Mouse (Mus musculus) embryonic facial prominence, embryonic 10.5 days (tissue): ENCODE data around the gene Ribc2. TPM values are rescaled to one million over a fixed set of nuclear protein-coding genes. Genes with fewer than 3 reads are reported as not detected.
A peak's percentile ranks its signal among the peaks of the same experiment; 100 is the strongest.

Source experiments
- DNase-seq: peaks from one replicate; pipeline ENCODE4 v3.0.0-alpha.2; 2017; ENCODE audit warnings: low spot score
- H3K27ac ChIP-seq: fragments of 300-500 bp; sonication (generic); replicated peaks from 2 replicates; pipeline ENCODE4 v1.5.1; 2016; ENCODE audit warnings: mild to moderate bottlenecking
- H3K27me3 ChIP-seq: fragments of 300-500 bp; sonication (generic); replicated peaks from 2 replicates; pipeline ENCODE4 v1.6.1; 2016; ENCODE audit warnings: low read depth, mild to moderate bottlenecking; ENCODE audit not compliant: poor library complexity, severe bottlenecking
- H3K36me3 ChIP-seq: fragments of 300-500 bp; sonication (generic); replicated peaks from 2 replicates; pipeline ENCODE4 v1.6.1; 2016; ENCODE audit warnings: mild to moderate bottlenecking, moderate library complexity
- H3K4me1 ChIP-seq: fragments of 300-500 bp; sonication (generic); 2 replicates; pipeline ENCODE4 v1.6.1; 2016
- H3K4me3 ChIP-seq: fragments of 300-500 bp; sonication (generic); 2 replicates; pipeline ENCODE4 v1.5.1; 2016; ENCODE audit warnings: mild to moderate bottlenecking, moderate library complexity
- H3K9me3 ChIP-seq: fragments of 300-500 bp; sonication (generic); 2 replicates; pipeline ENCODE4 v1.6.1; 2016; ENCODE audit warnings: mild to moderate bottlenecking
- WGBS: fragments of 180-500 bp; shearing (Covaris S2); methylation state at CpG from one replicate; pipeline ENCODE4 v1.1.7; 2016; 5-methylcytosine and 5-hydroxymethylcytosine counted together
- polyA plus RNA-seq: library from polyadenylated mRNA; unstranded; fragments of >200 nt; fragmentation: Nextera tagmentation; extraction: Ambion mirVana; gene quantifications from 2 replicates; pipeline ENCODE4 v1.2.1, GENCODE M21; 2016

The Ribc2 gene
- polyA plus RNA-seq, result 0.43 and 0.70 TPM in 2 replicates

GRCm38 (mm10) chr15:85131275-85132192, at the start of gene Ribc2, which contains the start of gene Smc1b:
Gene Ribc2, plus strand, starts transcription at chr15:85132078.
Gene Smc1b, minus strand, starts transcription at chr15:85131964.
- peak within 1 kb of the TSS; percentile 52 for H3K4me3 ChIP-seq
- H3K27me3 ChIP-seq, result peaks cover 30% of the 10 kb centered on the region
- peaks cover 9% of the 10 kb centered on the region for H3K9me3 ChIP-seq
- peak within 1 kb of the TSS; percentile 80 for H3K27ac ChIP-seq
- peaks cover 23% of the 10 kb centered on the region for H3K4me1 ChIP-seq
- peak; percentile 86 for DNase-seq
- no peaks in the 10 kb centered on the region for H3K36me3 ChIP-seq
- 31% methylated on average over 57 of the region's 58 CpGs for WGBS

GRCm38 (mm10) chr15:85085641-85086040, 46.2 kb upstream of the Ribc2 start:
- 64% methylated on average over 1 of the region's 1 CpGs for WGBS
- no peak for DNase-seq
- Histone ChIP-seq H3K4me3 (no peak overlapping the region), H3K4me1 (no peaks in the 10 kb centered on the region), H3K27ac (no peak overlapping the region), H3K9me3 (no peaks in the 10 kb centered on the region), H3K36me3 (no peaks in the 10 kb centered on the region), H3K27me3 (no peaks in the 10 kb centered on the region)

- WGBS, result 21% methylated on average over 10 of the region's 10 CpGs
- Histone ChIP-seq H3K27me3 (peaks cover 30% of the 10 kb centered on the region), H3K27ac (no peak overlapping the region; the same call in 1 of the 2 replicates), H3K4me1 (peaks cover 23% of the 10 kb centered on the region), H3K9me3 (peaks cover 9% of the 10 kb centered on the region), H3K4me3 (peak overlapping the region; percentile 52), H3K36me3 (no peaks in the 10 kb centered on the region)
- DNase-seq, result no peak
Measured at GRCm38 (mm10) chr15:85132193-85132520, 279 bp downstream of the Ribc2 start.

GRCm38 (mm10) chr15:85135143-85135542, 3.3 kb downstream of the Ribc2 start:
- Histone ChIP-seq H3K4me3 (no peak overlapping the region), H3K27me3 (peaks cover 30% of the 10 kb centered on the region), H3K4me1 (peaks cover 23% of the 10 kb centered on the region), H3K9me3 (peaks cover 9% of the 10 kb centered on the region), H3K27ac (no peak overlapping the region), H3K36me3 (no peaks in the 10 kb centered on the region)
- 41% methylated on average over 9 of the region's 9 CpGs for WGBS
- no peak for DNase-seq

- H3K36me3 ChIP-seq, result no peaks in the 10 kb centered on the region
- no peaks in the 10 kb centered on the region for H3K9me3 ChIP-seq
- 85% methylated on average over 10 of the region's 10 CpGs for WGBS
Measured at GRCm38 (mm10) chr15:85141290-85141689, 9.4 kb downstream of the Ribc2 start.

GRCm38 (mm10) chr15:85142441-85142840, 10.6 kb downstream of the Ribc2 start:
- H3K9me3 ChIP-seq, result no peaks in the 10 kb centered on the region
- H3K4me3 ChIP-seq, result no peak overlapping the region
- H3K36me3 ChIP-seq, result no peaks in the 10 kb centered on the region
- 79% methylated on average over 2 of the region's 2 CpGs for WGBS
- H3K27me3 ChIP-seq, result no peaks in the 10 kb centered on the region; the same call in 1 of the 2 replicates
- H3K4me1 ChIP-seq, result peaks cover 9% of the 10 kb centered on the region
- DNase-seq, result no peak
- no peak overlapping the region for H3K27ac ChIP-seq

More at GRCm38 (mm10) chr15:85141290-85141689, 9.4 kb downstream of the Ribc2 start:
- H3K27ac ChIP-seq, result no peak overlapping the region
- H3K4me3 ChIP-seq, result no peak overlapping the region
- peaks cover 9% of the 10 kb centered on the region for H3K4me1 ChIP-seq
- H3K27me3 ChIP-seq, result no peaks in the 10 kb centered on the region; the same call in 1 of the 2 replicates
- DNase-seq, result no peak

- Histone ChIP-seq H3K27me3 (no peaks in the 10 kb centered on the region; the same call in 1 of the 2 replicates), H3K36me3 (no peaks in the 10 kb centered on the region), H3K4me1 (peaks cover 9% of the 10 kb centered on the region), H3K4me3 (no peak overlapping the region), H3K9me3 (no peaks in the 10 kb centered on the region), H3K27ac (no peak overlapping the region)
- DNase-seq, result no peak
- 87% methylated on average over 11 of the region's 11 CpGs for WGBS
Measured at GRCm38 (mm10) chr15:85143161-85143560, 11.3 kb downstream of the Ribc2 start.

GRCm38 (mm10) chr15:85143747-85144146, 11.9 kb downstream of the Ribc2 start:
- H3K27me3 ChIP-seq, result no peaks in the 10 kb centered on the region; the same call in 1 of the 2 replicates
- no peak overlapping the region for H3K27ac ChIP-seq
- no peaks in the 10 kb centered on the region for H3K36me3 ChIP-seq
- peak; percentile 7 for DNase-seq
- H3K9me3 ChIP-seq, result no peaks in the 10 kb centered on the region
- WGBS, result 90% methylated on average over 1 of the region's 1 CpGs
- H3K4me1 ChIP-seq, result peaks cover 9% of the 10 kb centered on the region
- H3K4me3 ChIP-seq, result no peak overlapping the region

- Histone ChIP-seq H3K9me3 (no peaks in the 10 kb centered on the region), H3K4me3 (no peak overlapping the region), H3K27ac (no peak overlapping the region), H3K27me3 (no peaks in the 10 kb centered on the region; the same call in 1 of the 2 replicates), H3K36me3 (no peaks in the 10 kb centered on the region), H3K4me1 (peaks cover 9% of the 10 kb centered on the region)
- no peak for DNase-seq
- WGBS, result 88% methylated on average over 5 of the region's 5 CpGs
Measured at GRCm38 (mm10) chr15:85144249-85144648, 12.4 kb downstream of the Ribc2 start.

GRCm38 (mm10) chr15:85151433-85151918, 19.6 kb downstream of the Ribc2 start:
- H3K36me3 ChIP-seq, result no peaks in the 10 kb centered on the region
- 0 out of 2 replicates have a peak, but pooled peaks cover 19% of the 10 kb centered on the region for H3K27me3 ChIP-seq
- H3K27ac ChIP-seq, result no peak overlapping the region
- no peaks in the 10 kb centered on the region for H3K9me3 ChIP-seq
- 0 out of 2 replicates have a peak, but pooled peaks cover 10% of the 10 kb centered on the region for H3K4me1 ChIP-seq
- peak; percentile 84 for DNase-seq
- H3K4me3 ChIP-seq, result no peak overlapping the region
- WGBS, result 34% methylated on average over 13 of the region's 13 CpGs

GRCm38 (mm10) chr15:85152577-85152976, 20.7 kb downstream of the Ribc2 start:
- 0 out of 2 replicates have a peak, but pooled peaks cover 19% of the 10 kb centered on the region for H3K27me3 ChIP-seq
- no peak overlapping the region for H3K27ac ChIP-seq
- no peaks in the 10 kb centered on the region for H3K9me3 ChIP-seq
- no peaks in the 10 kb centered on the region for H3K36me3 ChIP-seq
- H3K4me1 ChIP-seq, result 0 out of 2 replicates have a peak, but pooled peaks cover 10% of the 10 kb centered on the region
- 82% methylated on average over 3 of the region's 3 CpGs for WGBS
- no peak for DNase-seq
- H3K4me3 ChIP-seq, result no peak overlapping the region

GRCm38 (mm10) chr15:85154091-85154490, 22.2 kb downstream of the Ribc2 start:
- no peak overlapping the region for H3K27ac ChIP-seq
- no peaks in the 10 kb centered on the region for H3K36me3 ChIP-seq
- DNase-seq, result no peak
- 0 out of 2 replicates have a peak, but pooled peaks cover 19% of the 10 kb centered on the region for H3K27me3 ChIP-seq
- 0 out of 2 replicates have a peak, but pooled peaks cover 10% of the 10 kb centered on the region for H3K4me1 ChIP-seq
- no peaks in the 10 kb centered on the region for H3K9me3 ChIP-seq
- H3K4me3 ChIP-seq, result no peak overlapping the region
- WGBS, result 96% methylated on average over 3 of the region's 3 CpGs
